Mouse (Mus musculus) hindbrain, embryonic 11.5 days (tissue): ENCODE data around the gene Gpam. TPM values are rescaled to one million over a fixed set of nuclear protein-coding genes. Genes with fewer than 3 reads are reported as not detected.
"Not testable (repeated sequence)": the region's sequence is repeated elsewhere in the genome, so short reads cannot be mapped to it uniquely, and the experiment has no call there.

Source experiments
- ATAC-seq: fragments of 200-750 bp; cut with Nextera tagmentation; 2 replicates; pipeline ENCODE4 v1.8.0; 2017; ENCODE audit warnings: mild to moderate bottlenecking, moderate TSS enrichment, moderate library complexity; ENCODE audit not compliant: low FRiP score
- DNase-seq: peaks from one replicate; pipeline ENCODE4 v3.0.0-alpha.2; 2015; ENCODE audit warnings: low spot score
- H3K27ac ChIP-seq: fragments of 300-500 bp; sonication (generic); 2 replicates; pipeline ENCODE4 v1.5.1; 2014; ENCODE audit warnings: mild to moderate bottlenecking, low read depth, low read length
- H3K27me3 ChIP-seq: fragments of 300-500 bp; sonication (generic); 2 replicates; pipeline ENCODE4 v1.6.1; 2014; ENCODE audit warnings: mild to moderate bottlenecking, low read length, moderate library complexity, mixed read lengths; ENCODE audit not compliant: control insufficient read depth, insufficient read depth
- H3K36me3 ChIP-seq: fragments of 300-500 bp; sonication (generic); 2 replicates; pipeline ENCODE4 v1.6.1; 2014; ENCODE audit warnings: mild to moderate bottlenecking, low read length, moderate library complexity, mixed read lengths; ENCODE audit not compliant: control insufficient read depth, insufficient read depth
- H3K4me1 ChIP-seq: fragments of 300-500 bp; sonication (generic); replicated peaks from 2 replicates; pipeline ENCODE4 v1.6.1; 2014; ENCODE audit warnings: low read length, mixed read lengths; ENCODE audit not compliant: control insufficient read depth, insufficient read depth
- H3K4me2 ChIP-seq: fragments of 300-500 bp; sonication (generic); replicated peaks from 2 replicates; pipeline ENCODE4 v1.6.1; 2014; ENCODE audit warnings: mild to moderate bottlenecking, low read depth, low read length
- H3K4me3 ChIP-seq: fragments of 300-500 bp; sonication (generic); 2 replicates; pipeline ENCODE4 v1.5.1; 2014; ENCODE audit warnings: low read depth, low read length
- H3K9ac ChIP-seq: fragments of 300-500 bp; sonication (generic); 2 replicates; pipeline ENCODE4 v1.6.1; 2014; ENCODE audit warnings: low read depth, low read length
- H3K9me3 ChIP-seq: fragments of 300-500 bp; sonication (generic); 2 replicates; pipeline ENCODE4 v1.6.1; 2016; ENCODE audit warnings: low read length; ENCODE audit not compliant: control insufficient read depth
- WGBS: fragments of 180-500 bp; shearing (Covaris S2); extraction: QIAGEN DNeasy Blood & Tissue Kit; methylation state at CpG from one replicate; pipeline ENCODE4 v1.1.7; 2014; 5-methylcytosine and 5-hydroxymethylcytosine counted together
- polyA plus RNA-seq: library from polyadenylated mRNA; unstranded; fragments of >200 nt; fragmentation: Nextera tagmentation; extraction: Ambion mirVana; gene quantifications from 2 replicates; pipeline ENCODE4 v1.2.1, GENCODE M21; 2014

The Gpam gene
- polyA plus RNA-seq, result 17.5 and 22.4 TPM in 2 replicates

DNA sequence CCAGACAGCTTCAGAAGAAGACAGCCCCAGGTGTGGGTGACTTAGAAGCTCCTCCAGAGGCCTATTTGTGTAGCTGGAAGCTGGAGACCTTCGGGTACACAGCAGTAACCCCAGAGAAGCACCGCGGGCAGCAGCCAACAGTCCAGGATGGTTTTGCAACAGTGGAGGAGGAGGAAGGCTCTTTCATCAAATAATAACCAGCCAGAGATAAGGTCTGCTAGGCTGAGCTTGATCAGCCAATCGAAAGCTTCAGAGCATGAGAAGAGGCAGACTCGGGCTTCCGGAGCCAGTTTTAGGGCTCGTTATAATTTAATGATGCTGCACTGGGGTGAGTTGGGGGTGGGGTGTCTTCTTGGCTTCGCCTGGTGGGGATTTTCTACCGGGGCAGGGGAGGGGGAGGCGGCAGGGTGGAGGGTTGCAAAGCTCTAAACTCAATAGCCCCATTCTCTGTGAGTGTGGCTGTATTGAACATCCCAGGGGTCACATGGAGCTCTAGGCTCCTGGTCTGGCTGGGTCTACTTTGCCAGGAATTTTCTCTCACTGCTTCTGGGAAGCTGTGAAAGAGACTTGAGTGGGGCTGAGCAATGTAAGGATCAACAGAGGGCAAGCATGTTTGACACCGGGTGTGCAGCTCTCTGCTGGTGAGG is at the start of gene Gpam:
TSS of gene Gpam (minus strand) at position 167 of the 647 bp plus-strand sequence.
- 77% methylated on average over 11 of the region's 11 CpGs for WGBS
- Histone ChIP-seq H3K4me2 (no peak within 1 kb of the TSS), H3K9me3 (no peaks in the 10 kb centered on the region), H3K36me3 (no peaks in the 10 kb centered on the region), H3K9ac (no peak within 1 kb of the TSS), H3K27ac (no peak within 1 kb of the TSS), H3K4me1 (peaks cover 4% of the 10 kb centered on the region; the same call in 1 of the 2 replicates), H3K4me3 (no peak within 1 kb of the TSS), H3K27me3 (no peaks in the 10 kb centered on the region)
- DNase-seq (no peak), ATAC-seq (no peak)

DNA sequence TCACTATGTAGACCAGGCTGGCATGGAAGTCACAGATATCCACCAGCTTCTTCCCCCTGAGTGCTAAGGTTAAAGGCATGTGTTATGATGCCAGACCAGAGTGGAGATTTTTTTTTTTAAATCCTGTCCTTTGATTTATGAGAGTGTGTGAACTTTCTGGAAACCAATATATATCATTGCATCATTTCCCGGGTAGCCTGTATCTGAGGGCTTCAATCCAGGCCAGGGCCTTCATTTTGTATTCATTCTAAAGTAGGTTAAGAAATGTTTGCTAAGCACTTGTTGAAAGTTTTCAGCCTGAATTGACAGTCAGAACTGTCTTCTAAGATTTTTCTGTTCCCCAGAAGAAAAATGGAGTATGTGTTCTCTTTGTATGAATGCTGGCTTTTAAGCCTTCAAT is 44.5 kb upstream of the Gpam start:
- Histone ChIP-seq H3K27ac (no peak overlapping the region), H3K4me3 (no peak overlapping the region), H3K4me2 (no peak overlapping the region), H3K9ac (no peak overlapping the region), H3K27me3 (no peaks in the 10 kb centered on the region), H3K9me3 (no peaks in the 10 kb centered on the region), H3K36me3 (no peaks in the 10 kb centered on the region), H3K4me1 (no peaks in the 10 kb centered on the region)
- WGBS, result 78% methylated on average over 1 of the region's 1 CpGs
- DNase-seq (no peak), ATAC-seq (no peak)

DNA sequence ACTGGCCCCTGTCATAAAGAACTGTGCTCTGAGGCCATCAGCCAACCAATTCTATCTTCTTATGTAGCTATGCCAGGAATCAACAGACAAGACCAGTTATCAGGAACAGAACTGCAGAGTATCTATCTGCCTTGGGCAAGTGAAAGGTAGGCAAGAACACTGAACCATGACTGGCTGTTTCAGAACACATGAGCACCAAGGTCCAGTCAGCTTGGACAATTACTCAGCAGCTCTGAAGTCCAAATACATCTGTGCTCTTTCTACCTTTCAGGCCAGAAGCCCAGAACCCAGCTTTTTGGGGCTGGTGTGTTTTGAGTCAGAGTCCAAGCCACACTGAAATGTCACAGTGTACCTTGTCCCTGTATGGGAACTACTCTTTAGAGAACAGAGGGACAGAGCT is 43.4 kb upstream of the Gpam start:
- H3K27ac ChIP-seq, result no peak overlapping the region
- no peak overlapping the region for H3K4me2 ChIP-seq
- H3K27me3 ChIP-seq, result no peaks in the 10 kb centered on the region
- H3K36me3 ChIP-seq, result no peaks in the 10 kb centered on the region
- H3K4me3 ChIP-seq, result no peak overlapping the region
- ATAC-seq (no peak), DNase-seq (no peak)
- no peaks in the 10 kb centered on the region for H3K9me3 ChIP-seq
- no peak overlapping the region for H3K9ac ChIP-seq
- no peaks in the 10 kb centered on the region for H3K4me1 ChIP-seq

DNA sequence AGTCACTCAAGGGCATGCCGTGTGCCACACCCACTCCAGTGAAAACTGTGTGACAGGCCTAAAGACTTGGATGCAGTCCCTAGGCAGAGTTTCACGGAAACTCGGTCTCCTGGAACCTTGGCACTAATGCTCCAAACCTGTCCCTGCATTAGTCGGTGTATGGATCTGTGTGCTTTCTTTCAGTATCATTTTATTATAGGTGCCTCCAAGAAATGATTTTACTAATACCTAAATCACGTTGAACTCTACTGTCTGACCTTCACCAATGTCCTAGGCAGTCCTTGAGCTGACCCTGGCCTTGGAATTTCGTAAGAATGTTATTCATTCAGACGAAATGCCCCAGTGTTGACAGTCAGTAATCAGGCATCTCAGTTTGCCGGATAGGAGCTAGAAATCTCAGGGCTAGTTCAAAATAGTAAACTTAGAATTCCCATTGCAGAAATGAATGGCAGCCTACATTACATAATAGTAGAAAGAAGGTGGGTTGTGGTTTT is 42.2 kb upstream of the Gpam start:
- not testable (repeated sequence) for H3K4me3 ChIP-seq, H3K27ac ChIP-seq, H3K4me2 ChIP-seq, H3K36me3 ChIP-seq, H3K27me3 ChIP-seq, H3K9me3 ChIP-seq, ATAC-seq, DNase-seq, H3K4me1 ChIP-seq, H3K9ac ChIP-seq
- 96% methylated on average over 8 of the region's 8 CpGs for WGBS

DNA sequence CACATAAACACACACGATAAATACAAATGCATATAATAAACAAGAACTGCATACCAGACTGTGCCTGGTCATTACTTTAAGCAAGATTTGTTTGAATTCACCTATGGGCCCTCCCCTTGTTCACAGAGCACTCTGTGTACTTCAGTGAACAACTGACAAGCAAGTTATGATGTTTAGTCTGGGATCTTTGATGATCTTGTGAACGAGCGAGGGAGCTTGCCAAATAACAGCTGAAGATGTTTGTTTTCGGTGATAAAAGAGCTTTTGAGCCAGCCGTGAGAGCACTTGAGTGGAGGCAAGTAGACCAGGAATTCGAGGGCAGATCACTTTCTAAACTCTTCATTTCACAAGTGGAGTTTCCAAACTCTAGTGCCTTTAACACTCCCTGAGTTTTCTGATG is 41.3 kb upstream of the Gpam start:
- DNase-seq (no peak), ATAC-seq (no peak)
- no peaks in the 10 kb centered on the region for H3K27me3 ChIP-seq
- H3K4me1 ChIP-seq, result no peaks in the 10 kb centered on the region
- H3K9ac ChIP-seq, result no peak overlapping the region
- no peaks in the 10 kb centered on the region for H3K9me3 ChIP-seq
- H3K27ac ChIP-seq, result no peak overlapping the region
- WGBS, result 88% methylated on average over 6 of the region's 6 CpGs
- H3K4me3 ChIP-seq, result no peak overlapping the region
- H3K4me2 ChIP-seq, result no peak overlapping the region
- H3K36me3 ChIP-seq, result no peaks in the 10 kb centered on the region

DNA sequence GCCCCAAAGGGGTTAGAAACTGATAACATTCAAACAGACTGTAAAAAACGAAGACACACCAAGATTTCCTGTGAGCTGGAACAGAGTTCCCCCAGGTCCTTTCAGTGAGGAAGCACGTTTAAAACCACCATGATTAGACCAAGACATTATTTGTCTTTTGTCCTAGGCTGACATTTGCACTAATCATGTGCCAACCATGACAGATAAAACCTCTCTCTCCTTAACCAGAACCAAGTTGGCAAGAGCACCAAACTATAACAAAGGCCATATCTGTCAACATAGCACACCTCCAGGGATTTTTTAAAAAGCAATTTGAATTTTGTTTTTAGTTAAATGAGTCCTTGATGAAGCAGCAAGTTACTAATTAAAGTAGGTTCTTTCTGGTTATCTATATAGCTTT is 40.7 kb upstream of the Gpam start:
- Histone ChIP-seq H3K36me3 (no peaks in the 10 kb centered on the region), H3K27me3 (no peaks in the 10 kb centered on the region), H3K9ac (no peak overlapping the region), H3K4me2 (no peak overlapping the region), H3K27ac (no peak overlapping the region), H3K9me3 (no peaks in the 10 kb centered on the region), H3K4me3 (no peak overlapping the region), H3K4me1 (no peaks in the 10 kb centered on the region)
- ATAC-seq (no peak), DNase-seq (no peak)
- WGBS, result 61% methylated on average over 2 of the region's 2 CpGs

DNA sequence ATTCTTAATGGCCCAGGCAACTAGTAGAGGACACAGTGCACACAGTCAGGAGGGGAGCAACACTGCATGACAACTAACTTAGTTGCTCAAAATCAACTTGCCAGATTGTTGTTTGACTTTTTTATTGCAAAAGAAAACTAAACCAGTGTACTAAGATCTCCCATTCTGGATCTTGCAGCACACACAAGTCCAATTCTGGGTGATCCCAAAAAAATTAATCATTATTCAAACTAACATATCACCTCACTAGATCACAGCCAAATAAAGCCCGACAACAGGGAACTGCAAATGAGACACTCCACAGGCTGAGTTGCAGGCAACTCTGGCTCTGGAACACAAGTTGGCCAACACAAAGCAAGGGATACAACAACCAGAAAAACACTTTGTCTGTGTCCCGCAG is 39.7 kb upstream of the Gpam start:
- ATAC-seq, result no peak
- 91% methylated on average over 2 of the region's 2 CpGs for WGBS

DNA sequence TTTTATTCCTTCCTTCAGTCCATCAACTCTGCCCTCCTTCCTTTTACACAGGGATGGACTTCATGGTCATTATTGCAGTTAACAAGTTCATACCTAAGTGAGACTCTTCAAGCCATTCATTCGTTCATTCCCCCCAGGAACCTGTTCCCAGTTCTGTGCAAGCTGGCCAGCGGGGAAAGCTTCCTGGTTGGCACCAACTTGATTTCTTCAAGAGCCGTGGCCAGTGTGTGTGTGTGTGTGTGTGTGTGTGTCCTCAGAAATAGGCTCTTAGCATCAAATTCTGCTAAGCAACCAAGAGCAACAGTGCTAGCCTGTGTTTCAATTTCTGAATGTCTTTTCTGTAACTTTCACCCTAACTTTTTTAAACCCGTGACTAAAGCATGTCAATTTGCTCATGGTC is 38.9 kb upstream of the Gpam start:
- WGBS, result 87% methylated on average over 4 of the region's 4 CpGs
- H3K27me3 ChIP-seq, result no peaks in the 10 kb centered on the region

More for the DNA sequence above, 39.7 kb upstream of the Gpam start:
- Histone ChIP-seq H3K27me3 (no peaks in the 10 kb centered on the region), H3K9ac (no peak overlapping the region), H3K4me1 (no peaks in the 10 kb centered on the region), H3K4me2 (no peak overlapping the region), H3K4me3 (no peak overlapping the region), H3K9me3 (no peaks in the 10 kb centered on the region), H3K36me3 (no peaks in the 10 kb centered on the region), H3K27ac (no peak overlapping the region)
- DNase-seq, result no peak

DNA sequence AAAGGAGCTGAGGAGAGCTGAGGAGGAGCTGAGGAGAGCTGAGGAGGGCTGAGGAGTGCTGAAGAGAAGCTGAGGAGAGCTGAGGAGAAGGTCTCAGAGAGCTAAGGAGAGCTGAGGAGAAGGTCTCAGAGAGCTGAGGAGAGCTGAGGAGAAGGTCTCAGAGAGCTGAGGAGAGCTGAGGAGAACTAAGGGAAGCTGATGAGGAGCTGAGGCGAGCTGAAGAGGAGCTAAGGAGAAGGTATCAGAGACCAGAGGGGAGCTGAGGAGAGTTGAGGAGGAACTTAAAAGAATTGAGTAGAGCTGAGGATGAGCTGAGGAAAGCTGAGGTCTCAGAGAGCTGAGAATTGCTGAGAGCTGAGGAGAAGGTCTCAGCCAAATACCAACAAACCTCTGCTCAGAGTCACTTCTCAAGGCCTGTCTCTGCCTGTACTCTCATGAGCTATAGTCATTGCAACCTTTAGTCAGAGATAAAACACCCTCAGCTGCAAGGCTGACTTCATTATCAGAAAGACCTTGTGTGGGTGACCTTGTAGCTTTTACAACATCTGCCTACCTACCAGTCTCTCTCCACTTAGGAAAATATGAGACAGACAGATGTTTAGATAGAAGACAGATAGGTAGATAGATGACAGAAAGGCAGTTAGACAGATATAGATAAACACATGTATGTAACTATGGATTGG is 38.3 kb upstream of the Gpam start:
- DNase-seq, result no peak
- Histone ChIP-seq H3K4me1 (no peaks in the 10 kb centered on the region), H3K4me3 (no peak overlapping the region), H3K36me3 (no peaks in the 10 kb centered on the region), H3K9ac (no peak overlapping the region), H3K4me2 (no peak overlapping the region), H3K27ac (no peak overlapping the region), H3K9me3 (no peaks in the 10 kb centered on the region), H3K27me3 (no peaks in the 10 kb centered on the region)
- 73% methylated on average over 1 of the region's 1 CpGs for WGBS
- ATAC-seq, result no peak

More for the DNA sequence above, 38.9 kb upstream of the Gpam start:
- H3K4me1 ChIP-seq, result no peaks in the 10 kb centered on the region
- no peak overlapping the region for H3K4me2 ChIP-seq
- H3K9ac ChIP-seq, result no peak overlapping the region
- H3K9me3 ChIP-seq, result no peaks in the 10 kb centered on the region
- H3K36me3 ChIP-seq, result no peaks in the 10 kb centered on the region
- DNase-seq (no peak), ATAC-seq (no peak)
- H3K27ac ChIP-seq, result no peak overlapping the region
- no peak overlapping the region for H3K4me3 ChIP-seq
